Mouse (Mus musculus) kidney, adult 2 months (tissue): ENCODE data around the gene Adcy7. TPM values are rescaled to one million over a fixed set of nuclear protein-coding genes. Genes with fewer than 3 reads are reported as not detected.

Experiments used
- DNase-seq: peaks from one replicate; pipeline ENCODE4 v3.0.0; 2021
- H3K27ac ChIP-seq: fragments of 200-500 bp; 2 replicates; pipeline ENCODE4 v1.5.1; 2012; ENCODE audit warnings: low read depth, low read length, control low read depth, inconsistent platforms; ENCODE audit not compliant: insufficient read depth
- H3K27me3 ChIP-seq: fragments of 200-500 bp; replicated peaks from 2 replicates; pipeline ENCODE4 v1.6.1; 2012; ENCODE audit warnings: mild to moderate bottlenecking, moderate library complexity, low read length, inconsistent platforms; ENCODE audit not compliant: control insufficient read depth, insufficient read depth
- H3K36me3 ChIP-seq: fragments of 200-500 bp; 2 replicates; pipeline ENCODE4 v1.6.1; 2012; ENCODE audit warnings: mild to moderate bottlenecking, moderate library complexity, low read length, inconsistent platforms; ENCODE audit not compliant: control insufficient read depth, insufficient read depth
- H3K4me1 ChIP-seq: fragments of 200-500 bp; 2 replicates; pipeline ENCODE4 v1.6.1; 2011; ENCODE audit warnings: low read length; ENCODE audit not compliant: control insufficient read depth, insufficient read depth
- H3K4me3 ChIP-seq: fragments of 200-500 bp; 2 replicates; pipeline ENCODE4 v1.5.1; 2011; ENCODE audit warnings: mild to moderate bottlenecking, low read depth, low read length, control low read depth; ENCODE audit not compliant: insufficient read depth
- CTCF ChIP-seq: fragments of 200-500 bp; conservative IDR thresholded peaks from 2 replicates; pipeline ENCODE4 v1.5.1; 2011; ENCODE audit warnings: low read depth, mild to moderate bottlenecking, control low read depth, low read length, moderate library complexity, mixed read lengths; ENCODE audit not compliant: insufficient read depth, insufficient read length
- POLR2A ChIP-seq: fragments of 200-500 bp; IDR thresholded peaks from one replicate; pipeline ENCODE4 v1.6.1; 2011; ENCODE audit warnings: low read depth, low read length, control low read depth
- WGBS: fragments of 180-500 bp; shearing (Covaris S2); methylation state at CpG from one replicate; pipeline ENCODE4 v1.1.7; 2018; 5-methylcytosine and 5-hydroxymethylcytosine counted together
- polyA plus RNA-seq: library from polyadenylated mRNA; depleted of rRNA; stranded (reverse); fragments of >200 nt; gene quantifications from 2 replicates; pipeline ENCODE4 v1.2.3, GENCODE M21; 2012

Gene Adcy7
- polyA plus RNA-seq, 1 experiment: 4.8 TPM

- 88% methylated on average over 3 of the region's 3 CpGs for WGBS
- Histone ChIP-seq H3K27ac (no peak overlapping the region), H3K4me3 (no peak overlapping the region), H3K36me3 (no peaks in the 10 kb centered on the region), H3K27me3 (no peaks in the 10 kb centered on the region), H3K4me1 (no peaks in the 10 kb centered on the region)
- no peak for TF ChIP-seq POLR2A
- TF ChIP-seq CTCF: no peak
- DNase-seq: no peak
Observed at GRCm38 (mm10) chr8:88292926-88293325, 20.7 kb downstream of the Adcy7 start.

GRCm38 (mm10) chr8:88293590-88294356 lies 21.6 kb downstream of the Adcy7 start:
- Histone ChIP-seq H3K4me3 (no peak overlapping the region), H3K27me3 (no peaks in the 10 kb centered on the region), H3K36me3 (no peaks in the 10 kb centered on the region), H3K4me1 (no peaks in the 10 kb centered on the region), H3K27ac (no peak overlapping the region)
- peak; percentile 26 for DNase-seq
- TF ChIP-seq CTCF: no peak
- no peak for TF ChIP-seq POLR2A
- WGBS: 85% methylated on average over 9 of the region's 9 CpGs

GRCm38 (mm10) chr8:88294977-88295376 lies 22.8 kb downstream of the Adcy7 start:
- Histone ChIP-seq H3K4me1 (no peaks in the 10 kb centered on the region), H3K4me3 (no peak overlapping the region), H3K27me3 (no peaks in the 10 kb centered on the region), H3K27ac (no peak overlapping the region), H3K36me3 (no peaks in the 10 kb centered on the region)
- TF ChIP-seq POLR2A: no peak
- TF ChIP-seq CTCF: no peak
- DNase-seq: no peak
- 91% methylated on average over 2 of the region's 2 CpGs for WGBS

GRCm38 (mm10) chr8:88297976-88298732 lies 26.0 kb downstream of the Adcy7 start:
- TF ChIP-seq CTCF (no peak), POLR2A (no peak)
- peak; percentile 28 for DNase-seq
- no peaks in the 10 kb centered on the region for H3K27me3 ChIP-seq
- no peaks in the 10 kb centered on the region for H3K4me1 ChIP-seq
- WGBS: 30% methylated on average over 12 of the region's 12 CpGs
- no peaks in the 10 kb centered on the region for H3K36me3 ChIP-seq
- no peak overlapping the region for H3K27ac ChIP-seq
- no peak overlapping the region for H3K4me3 ChIP-seq

GRCm38 (mm10) chr8:88298733-88299103 lies 26.5 kb downstream of the Adcy7 start:
- H3K27ac ChIP-seq: no peak overlapping the region
- no peak for DNase-seq
- no peaks in the 10 kb centered on the region for H3K4me1 ChIP-seq
- no peaks in the 10 kb centered on the region for H3K27me3 ChIP-seq
- no peaks in the 10 kb centered on the region for H3K36me3 ChIP-seq
- H3K4me3 ChIP-seq: no peak overlapping the region
- no peak for TF ChIP-seq POLR2A
- TF ChIP-seq CTCF: no peak
- 86% methylated on average over 10 of the region's 10 CpGs for WGBS

- Histone ChIP-seq H3K27ac (no peak overlapping the region), H3K36me3 (no peaks in the 10 kb centered on the region), H3K4me1 (no peaks in the 10 kb centered on the region), H3K27me3 (no peaks in the 10 kb centered on the region), H3K4me3 (no peak overlapping the region)
- 74% methylated on average over 10 of the region's 10 CpGs for WGBS
- peak; percentile 20 for DNase-seq
- TF ChIP-seq POLR2A (no peak), CTCF (no peak)
Observed at GRCm38 (mm10) chr8:88299907-88300603, 27.9 kb downstream of the Adcy7 start.
